Mouse (Mus musculus) CH12.LX (cell line): ENCODE data around the gene Scg5.

Experiments
- ELF1 ChIP-seq: IDR thresholded peaks from 2 replicates; pipeline ENCODE4 v1.6.1; 2014; ENCODE audit warnings: low read depth, mild to moderate bottlenecking, inconsistent platforms, low read length, improper control_type of control experiment
- EP300 ChIP-seq: IDR thresholded peaks from 2 replicates; pipeline ENCODE4 v1.6.1; 2011; ENCODE audit warnings: low read length, improper control_type of control experiment
- MAFK ChIP-seq: IDR thresholded peaks from 2 replicates; pipeline ENCODE4 v1.6.1; 2011; ENCODE audit warnings: low read length, improper control_type of control experiment; ENCODE audit not compliant: insufficient replicate concordance
- MXI1 ChIP-seq: IDR thresholded peaks from 2 replicates; pipeline ENCODE4 v1.6.1; 2011; ENCODE audit warnings: mild to moderate bottlenecking, low read depth, low read length, improper control_type of control experiment
- POLR2AphosphoS2 ChIP-seq: IDR thresholded peaks from 2 replicates; pipeline ENCODE4 v1.6.1; 2011; ENCODE audit warnings: low read depth, low read length, improper control_type of control experiment
- UBTF ChIP-seq: IDR thresholded peaks from 2 replicates; pipeline ENCODE4 v1.6.1; 2012; ENCODE audit warnings: low read depth, mild to moderate bottlenecking, inconsistent platforms, low read length, improper control_type of control experiment, moderate library complexity
- ZMIZ1 ChIP-seq: IDR thresholded peaks from 2 replicates; pipeline ENCODE4 v1.6.1; 2012; ENCODE audit warnings: low read depth, mild to moderate bottlenecking, inconsistent platforms, low read length, improper control_type of control experiment

DNA sequence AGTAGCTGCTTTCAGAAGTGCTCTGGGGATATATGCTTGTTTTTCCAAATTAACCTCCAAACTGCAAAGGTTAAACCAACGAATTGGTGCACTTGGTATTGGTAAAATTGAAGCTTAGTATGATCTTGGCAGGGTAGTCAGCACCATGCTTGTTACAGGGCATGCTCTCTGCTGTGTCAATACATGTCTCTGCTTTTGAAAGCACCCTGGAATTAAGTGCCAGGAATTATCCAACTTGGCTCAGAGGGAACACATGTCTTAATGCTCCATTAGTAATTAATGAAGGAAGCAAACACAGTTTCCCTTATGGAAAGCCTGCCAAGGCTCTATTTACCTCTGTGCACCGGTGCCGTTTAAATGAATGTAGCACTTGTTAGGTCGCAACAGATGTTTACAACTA lies 33.7 kb downstream of the Scg5 start:
- TF ChIP-seq EP300 (no peak), UBTF (no peak), MAFK (no peak), MXI1 (no peak), ELF1 (no peak), POLR2AphosphoS2 (no peak), ZMIZ1 (no peak)
